Mouse (Mus musculus) ovary, postnatal 36 days (tissue): Measurements from ENCODE around the gene Hexim1.

Experiments used
- DNase-seq: peaks from one replicate; pipeline ENCODE4 v3.0.0; 2022; ENCODE audit warnings: low spot score, mixed read lengths

Gene Hexim1

GRCm38 (mm10) chr11:103149771-103150170, 33.7 kb downstream of the Hexim1 start:
- no peak for DNase-seq

DNA sequence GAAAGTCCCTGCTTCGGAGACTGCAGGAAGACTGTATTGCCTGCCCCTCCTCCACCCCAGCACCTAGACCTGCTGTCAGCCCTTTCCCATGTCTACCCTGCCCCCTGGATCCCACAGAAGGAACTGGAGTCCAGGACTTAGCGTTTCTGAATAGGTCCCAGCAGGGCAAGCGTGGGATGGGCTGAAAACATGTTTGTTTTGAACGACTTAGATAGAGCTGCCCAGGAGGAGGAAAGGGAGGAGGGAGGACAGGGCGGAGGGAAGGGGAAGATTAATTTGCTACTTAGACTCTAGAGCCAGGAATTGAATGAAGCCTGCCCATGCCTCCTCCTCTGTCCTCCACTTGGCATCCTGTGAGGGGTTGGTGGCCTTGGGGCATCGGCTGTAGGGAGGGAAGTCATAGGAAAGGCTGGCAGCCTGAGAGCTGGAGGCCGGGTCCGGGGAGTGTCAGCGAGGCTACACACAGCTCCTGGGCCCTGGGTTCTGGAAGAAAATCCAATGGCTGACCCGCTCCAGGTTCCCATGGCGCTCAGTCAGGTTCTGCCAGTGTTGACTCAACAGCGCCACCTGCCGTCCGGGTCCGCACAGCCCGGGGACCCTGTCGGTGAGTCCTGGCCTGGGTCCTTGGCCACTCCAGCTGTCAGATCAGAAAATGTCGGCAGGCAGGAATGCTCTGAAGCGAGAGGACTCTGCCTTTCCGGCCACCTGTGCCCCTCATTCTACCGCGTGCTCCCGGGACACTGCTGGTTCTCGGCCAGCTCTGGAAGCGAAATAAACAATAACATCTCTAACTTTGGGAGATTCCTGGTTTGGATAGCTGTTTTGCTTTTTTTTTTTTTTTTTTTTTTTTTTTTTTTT, 42.8 kb downstream of the Hexim1 start:
- DNase-seq = peak; percentile 97

DNA sequence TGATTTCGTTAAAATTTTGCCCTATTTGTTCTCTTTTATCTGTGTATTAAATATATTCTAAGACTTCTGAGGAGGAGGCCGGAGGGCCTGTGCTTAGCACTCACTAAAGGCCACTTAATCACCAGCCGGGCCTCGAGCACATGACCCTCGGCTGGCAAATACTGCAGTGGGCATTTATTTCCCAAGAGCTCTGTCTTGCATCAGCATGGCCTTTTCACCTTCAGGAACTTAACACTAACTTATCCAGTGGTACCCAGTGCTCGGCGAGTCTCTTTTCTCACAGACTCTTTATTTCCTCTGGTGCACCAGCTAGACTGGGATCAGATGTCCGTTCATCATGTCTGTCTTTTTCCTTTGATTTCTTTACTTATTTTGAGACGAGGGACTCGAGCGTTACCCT, 44.7 kb downstream of the Hexim1 start:
- no peak for DNase-seq

DNA sequence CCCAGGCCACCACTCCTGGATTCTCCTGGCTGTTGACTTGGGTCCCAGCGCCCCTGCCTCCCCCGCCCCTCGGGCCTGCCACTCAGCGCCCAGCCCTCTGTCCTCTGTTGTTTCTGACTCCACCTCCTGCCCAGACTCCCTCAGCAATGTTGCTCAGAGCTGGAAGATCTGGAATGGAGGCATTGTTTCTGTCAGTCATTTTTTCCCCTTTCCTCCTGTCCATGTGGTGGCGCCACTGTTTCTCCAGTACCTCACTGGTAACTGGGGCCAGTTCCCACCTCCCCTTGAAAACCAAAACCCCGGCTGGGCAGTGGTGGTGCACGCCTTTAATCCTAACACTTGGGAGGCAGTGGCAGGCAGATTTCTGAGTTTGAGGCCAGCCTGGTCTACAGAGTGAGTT, 45.4 kb downstream of the Hexim1 start:
- no peak for DNase-seq

- DNase-seq = no peak
These were observed 46.1 kb downstream of the Hexim1 start for GRCm38 (mm10) chr11:103162132-103162531.

DNA sequence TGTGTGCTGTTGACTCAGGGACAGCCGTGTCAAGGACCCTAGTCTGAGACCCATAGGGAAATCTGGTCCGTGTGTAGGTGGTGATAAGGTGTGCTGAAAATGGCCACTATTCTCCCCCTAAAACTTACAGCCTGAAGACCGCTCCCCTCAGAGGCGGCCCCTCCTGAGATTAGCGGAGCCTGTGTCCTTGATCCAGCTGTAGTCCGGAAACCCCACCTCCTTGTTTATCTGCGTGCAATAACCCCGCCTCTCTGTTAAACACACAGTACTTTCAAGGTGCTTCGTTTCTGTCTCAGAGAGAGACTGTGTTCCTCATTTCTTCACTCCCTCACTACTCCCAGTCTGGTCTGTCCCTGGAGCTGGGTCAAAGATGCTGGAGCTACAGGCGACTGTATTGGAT, 48.4 kb downstream of the Hexim1 start:
- DNase-seq = no peak

GRCm38 (mm10) chr11:103168690-103169390, 52.8 kb downstream of the Hexim1 start:
- DNase-seq = peak; percentile 60
